Mouse (Mus musculus): ENCODE measurements around the gene Gm2004.
"Not testable (repeated sequence)": the region's sequence is repeated elsewhere in the genome, so short reads cannot be mapped to it uniquely, and the experiment has no call there.

DNA sequence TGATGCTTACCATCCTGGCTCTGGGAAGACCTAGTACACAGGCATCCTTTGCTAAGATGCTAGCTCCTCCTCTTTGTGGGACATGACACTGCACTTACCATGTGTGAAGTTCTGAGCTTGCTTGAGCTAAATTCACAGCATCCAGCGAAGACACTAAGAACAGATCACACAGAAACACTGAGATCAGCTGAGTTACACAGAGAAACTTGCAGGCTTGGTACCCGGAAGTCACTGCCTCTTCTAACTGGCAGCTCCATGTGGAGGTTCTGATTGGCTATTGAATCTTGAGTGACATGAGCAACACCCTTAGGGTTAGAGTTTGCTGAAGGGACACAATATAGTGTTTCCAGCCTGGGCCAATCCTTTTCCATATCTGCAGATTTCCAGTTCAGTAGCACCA, at the start of gene Gm2004:
- TF ChIP-seq POLR2A (IDR thresholded peaks at IDR 0.05; ENCODE audit: low read depth, low read length); CTCF (IDR thresholded peaks at IDR 0.05; ENCODE audit: borderline replicate concordance, insufficient read depth, low read length): not testable (repeated sequence)
